In genomic region chr15:85564966-85565365, GRCm38 (mm10) we compare ENCODE assay signal across 20 mouse cellular contexts. TPM values are rescaled to one million over a fixed set of nuclear protein-coding genes. Genes with fewer than 3 reads are reported as not detected.
A peak's percentile ranks its signal among the peaks of the same experiment; 100 is the strongest.
DNase-seq lines count a peak whose midpoint lies in the region; ATAC-seq and TF ChIP-seq lines count a peak whose summit lies in the region.
"Had no signal": no experiment of that assay in that cellular context is flagged by ENCODE, and none has a peak within 500 bp of the region (broad histone marks: within the 10 kb centered on the region; RNA-seq: fewer than 3 reads in every experiment).

No protein-coding gene starts in this region.

- peaks cover 67% of the 10 kb centered on the region for H3K4me1 ChIP-seq in forebrain, embryonic 10.5 days
- H3K4me1 ChIP-seq in forebrain, embryonic 15.5 days: peaks cover 49% of the 10 kb centered on the region
- peaks cover 16% of the 10 kb centered on the region; the same call in 1 of the 2 replicates for H3K4me1 ChIP-seq in hindbrain, postnatal 0 days (ENCODE audit: insufficient read depth, low read length)
- peaks cover 27% of the 10 kb centered on the region for H3K4me1 ChIP-seq in hindbrain, embryonic 12.5 days
- H3K4me1 ChIP-seq: intestine, embryonic 15.5 days had no signal

- no peak overlapping the region for H3K4me2 ChIP-seq in forebrain, embryonic 15.5 days (replicated peaks)
- no peak overlapping the region for H3K4me2 ChIP-seq in hindbrain, postnatal 0 days (ENCODE audit: low read depth, low read length)
- H3K4me2 ChIP-seq in hindbrain, embryonic 12.5 days (replicated peaks): no peak overlapping the region
- H3K4me2 ChIP-seq: embryonic facial prominence, embryonic 12.5 days; forebrain, embryonic 13.5 days; intestine, embryonic 15.5 days had no signal

- no peak overlapping the region for H3K4me3 ChIP-seq in forebrain, embryonic 10.5 days
- no peak overlapping the region for H3K4me3 ChIP-seq in forebrain, embryonic 15.5 days
- no peak overlapping the region for H3K4me3 ChIP-seq in hindbrain, postnatal 0 days (ENCODE audit: low read length)
- no peak overlapping the region for H3K4me3 ChIP-seq in hindbrain, embryonic 12.5 days
- H3K4me3 ChIP-seq: embryonic facial prominence, embryonic 12.5 days; forebrain, embryonic 13.5 days; heart, embryonic 10.5 days; intestine, embryonic 15.5 days had no signal

- no peaks in the 10 kb centered on the region; the same call in 1 of the 2 replicates for H3K9me3 ChIP-seq in forebrain, embryonic 10.5 days
- H3K9me3 ChIP-seq in forebrain, embryonic 15.5 days: peaks cover 3% of the 10 kb centered on the region; the same call in 1 of the 2 replicates
- 0 out of 2 replicates have a peak, but pooled peaks cover 4% of the 10 kb centered on the region for H3K9me3 ChIP-seq in hindbrain, postnatal 0 days (ENCODE audit: low read length)
- no peaks in the 10 kb centered on the region; the same call in 1 of the 2 replicates for H3K9me3 ChIP-seq in hindbrain, embryonic 12.5 days (replicated peaks)
- H3K9me3 ChIP-seq: embryonic facial prominence, embryonic 12.5 days; forebrain, embryonic 13.5 days; heart, embryonic 10.5 days; intestine, embryonic 15.5 days had no signal

- H3K36me3 ChIP-seq in forebrain, embryonic 10.5 days (replicated peaks): peaks cover 63% of the 10 kb centered on the region
- no peaks in the 10 kb centered on the region for H3K36me3 ChIP-seq in forebrain, embryonic 15.5 days
- H3K36me3 ChIP-seq in hindbrain, postnatal 0 days (ENCODE audit: insufficient read depth, low read length): no peaks in the 10 kb centered on the region
- no peaks in the 10 kb centered on the region for H3K36me3 ChIP-seq in hindbrain, embryonic 12.5 days
- H3K36me3 ChIP-seq: embryonic facial prominence, embryonic 12.5 days; heart, embryonic 10.5 days; intestine, embryonic 15.5 days had no signal

- peak overlapping the region; percentile 60; the same call in 1 of the 2 replicates for H3K27ac ChIP-seq in forebrain, embryonic 10.5 days
- H3K27ac ChIP-seq in forebrain, embryonic 15.5 days (replicated peaks): no peak overlapping the region
- H3K27ac ChIP-seq in hindbrain, postnatal 0 days: no peak overlapping the region
- H3K27ac ChIP-seq in hindbrain, embryonic 12.5 days: no peak overlapping the region
- H3K27ac ChIP-seq: embryonic facial prominence, embryonic 12.5 days; forebrain, embryonic 13.5 days; heart, embryonic 10.5 days; intestine, embryonic 15.5 days had no signal

- 87% methylated on average over 5 of the region's 5 CpGs for WGBS in forebrain, embryonic 10.5 days
- WGBS in forebrain, embryonic 15.5 days: 78% methylated on average over 5 of the region's 5 CpGs
- 48% methylated on average over 5 of the region's 5 CpGs for WGBS in hindbrain, postnatal 0 days
- 75% methylated on average over 5 of the region's 5 CpGs for WGBS in hindbrain, embryonic 12.5 days

- no peak for DNase-seq in forebrain, embryonic 10.5 days (ENCODE audit: extremely low spot score, low spot score)
- DNase-seq in hindbrain, postnatal 0 days (ENCODE audit: low spot score): peak; percentile 51
- DNase-seq in retina, postnatal 1 day: peak; percentile 50
- DNase-seq in retina, embryonic 14.5 days (ENCODE audit: low spot score): no peak
- no peak for DNase-seq in kidney, postnatal 10 days
- no peak for DNase-seq in frontal cortex, postnatal 25 days (ENCODE audit: low spot score in 2 of 2)
- DNase-seq: adrenal gland, postnatal 25 days; cerebellum, adult 8-10 months; gastrocnemius, postnatal 10 days; heart, adult 18-20 months; heart, postnatal 10 days; heart, postnatal 4 days had no signal

- no peak for ATAC-seq in forebrain, embryonic 15.5 days (replicated peaks)
- ATAC-seq in hindbrain, postnatal 0 days: peak; percentile 25; the same call in 1 of the 2 replicates
- no peak for ATAC-seq in hindbrain, embryonic 12.5 days (ENCODE audit: low FRiP score)
- ATAC-seq: activated CD4-positive, CD25-positive, alpha-beta regulatory T cell, adult 4 months; forebrain, embryonic 13.5 days; intestine, embryonic 15.5 days had no signal

- H3K27me3 ChIP-seq in forebrain, embryonic 10.5 days (ENCODE audit: poor library complexity, severe bottlenecking): peaks cover 9% of the 10 kb centered on the region; the same call in 1 of the 2 replicates
- no peaks in the 10 kb centered on the region for H3K27me3 ChIP-seq in forebrain, embryonic 15.5 days
- H3K27me3 ChIP-seq in hindbrain, postnatal 0 days (ENCODE audit: insufficient read depth, low read length): no peaks in the 10 kb centered on the region
- H3K27me3 ChIP-seq in hindbrain, embryonic 12.5 days: no peaks in the 10 kb centered on the region
- H3K27me3 ChIP-seq: forebrain, embryonic 13.5 days; intestine, embryonic 15.5 days had no signal

- no peak overlapping the region for H3K9ac ChIP-seq in forebrain, embryonic 15.5 days (replicated peaks)
- no peak overlapping the region for H3K9ac ChIP-seq in hindbrain, postnatal 0 days (replicated peaks; ENCODE audit: low read length)
- no peak overlapping the region for H3K9ac ChIP-seq in hindbrain, embryonic 12.5 days
- H3K9ac ChIP-seq: embryonic facial prominence, embryonic 12.5 days; forebrain, embryonic 13.5 days; intestine, embryonic 15.5 days had no signal

- no peak for TF ChIP-seq CTCF in hindbrain, postnatal 0 days (IDR thresholded peaks at IDR 0.05; ENCODE audit: low read depth)

RNA-seq across cellular contexts. Expression of gene Wnt7b, which starts 17.3 kb away (rescaled TPM):
- polyA plus RNA-seq in forebrain, embryonic 10.5 days (2016; fragmentation: Nextera tagmentation; extraction: Ambion mirVana): 126 and 134 TPM in 2 replicates
- polyA plus RNA-seq in forebrain, embryonic 15.5 days (2015; fragmentation: Nextera tagmentation; extraction: Ambion mirVana): 132 and 133 TPM in 2 replicates
- total RNA-seq in hindbrain, postnatal 0 days (2014; rRNA removed): 56.6 and 63.1 TPM in 2 replicates
- polyA plus RNA-seq in hindbrain, postnatal 0 days (2015; fragmentation: Nextera tagmentation; extraction: Ambion mirVana): 26.0 and 27.2 TPM in 2 replicates
- 78.3 and 79.5 TPM in 2 replicates for polyA plus RNA-seq in hindbrain, embryonic 12.5 days (2016; fragmentation: Nextera tagmentation; extraction: Ambion mirVana)
- total RNA-seq: MEL had no signal
- polyA plus RNA-seq: activated CD4-positive, CD25-positive, alpha-beta regulatory T cell, adult 4 months had no signal

Comparison
In these comparisons a context has a peak if more than half of its experiments do, and no peak if none do; other contexts are left out.
1. DNase-seq: peak in hindbrain, postnatal 0 days (single experiment) and retina, postnatal 1 day (single experiment); none in forebrain, embryonic 10.5 days (single experiment), retina, embryonic 14.5 days (single experiment), kidney, postnatal 10 days (single experiment) and frontal cortex, postnatal 25 days (0 of 2).